Mouse (Mus musculus): ENCODE data around the gene Rbfox2.
"Not testable (repeated sequence)": the region's sequence is repeated elsewhere in the genome, so short reads cannot be mapped to it uniquely, and the experiment has no call there.

Gene Rbfox2

GRCm38 (mm10) chr15:77306547-77307261 is at the start of gene Rbfox2:
TSS of gene Rbfox2 (minus strand) at chr15:77307004.
- peak; percentile 9 to 41 for DNase-seq (ENCODE audit: low read depth in 2 of 2, low spot score in 2 of 2)

- DNase-seq (ENCODE audit: low read depth in 2 of 2, low spot score in 2 of 2) = no peak
Measured at GRCm38 (mm10) chr15:77356248-77356810, 49.5 kb upstream of the Rbfox2 start.

- no peak for DNase-seq (ENCODE audit: low read depth in 2 of 2, low spot score in 2 of 2)
Measured at GRCm38 (mm10) chr15:77354848-77355551, 48.2 kb upstream of the Rbfox2 start.

GRCm38 (mm10) chr15:77354496-77354847 is 47.7 kb upstream of the Rbfox2 start:
- DNase-seq (ENCODE audit: low read depth in 2 of 2, low spot score in 2 of 2) = no peak

- DNase-seq (ENCODE audit: low read depth in 2 of 2, low spot score in 2 of 2) = no peak
Measured at GRCm38 (mm10) chr15:77353764-77354163, 47.0 kb upstream of the Rbfox2 start.

GRCm38 (mm10) chr15:77352863-77353262 is 46.1 kb upstream of the Rbfox2 start:
- DNase-seq (ENCODE audit: low read depth in 2 of 2, low spot score in 2 of 2) = no peak

GRCm38 (mm10) chr15:77350117-77350516 is 43.3 kb upstream of the Rbfox2 start:
- no peak for DNase-seq (ENCODE audit: low read depth in 2 of 2, low spot score in 2 of 2)

GRCm38 (mm10) chr15:77348146-77348545 is 41.3 kb upstream of the Rbfox2 start:
- no peak for DNase-seq (ENCODE audit: low read depth in 2 of 2, low spot score in 2 of 2)

GRCm38 (mm10) chr15:77344127-77345125 is 37.6 kb upstream of the Rbfox2 start:
- no peak for DNase-seq (ENCODE audit: low read depth in 2 of 2, low spot score in 2 of 2)

- DNase-seq (ENCODE audit: low read depth in 2 of 2, low spot score in 2 of 2) = peak; percentile 10 to 27
Measured at GRCm38 (mm10) chr15:77343527-77344091, 36.8 kb upstream of the Rbfox2 start.

- no peak for DNase-seq (ENCODE audit: low read depth in 2 of 2, low spot score in 2 of 2)
Measured at GRCm38 (mm10) chr15:77342962-77343526, 36.2 kb upstream of the Rbfox2 start.

- no peak for DNase-seq (ENCODE audit: low read depth in 2 of 2, low spot score in 2 of 2)
Measured at GRCm38 (mm10) chr15:77342005-77342404, 35.2 kb upstream of the Rbfox2 start.

GRCm38 (mm10) chr15:77340581-77340980 is 33.8 kb upstream of the Rbfox2 start:
- DNase-seq (ENCODE audit: low read depth in 2 of 2, low spot score in 2 of 2) = no peak

- no peak for DNase-seq (ENCODE audit: low read depth in 2 of 2, low spot score in 2 of 2)
Measured at GRCm38 (mm10) chr15:77338924-77339429, 32.2 kb upstream of the Rbfox2 start.

GRCm38 (mm10) chr15:77338451-77338850 is 31.6 kb upstream of the Rbfox2 start:
- DNase-seq (ENCODE audit: low read depth in 2 of 2, low spot score in 2 of 2) = no peak

- DNase-seq (ENCODE audit: low read depth in 2 of 2, low spot score in 2 of 2) = no peak
Measured at GRCm38 (mm10) chr15:77337926-77338325, 31.1 kb upstream of the Rbfox2 start.

GRCm38 (mm10) chr15:77336968-77337341 is 30.2 kb upstream of the Rbfox2 start:
- no peak for DNase-seq (ENCODE audit: low read depth in 2 of 2, low spot score in 2 of 2)

GRCm38 (mm10) chr15:77336287-77336967 is 29.6 kb upstream of the Rbfox2 start:
- DNase-seq (ENCODE audit: low read depth in 2 of 2, low spot score in 2 of 2) = peak in 1 of 2 experiments; percentile 38

- not testable (repeated sequence) for DNase-seq (ENCODE audit: low read depth in 2 of 2, low spot score in 2 of 2)
Measured at GRCm38 (mm10) chr15:77335185-77335584, 28.4 kb upstream of the Rbfox2 start.

Data from CD8-positive naive resting alpha-beta T cell, adult 2 months (primary cell).